Mouse (Mus musculus) embryonic facial prominence, embryonic 14.5 days (tissue): ENCODE data around the gene Ptpn13. TPM values are rescaled to one million over a fixed set of nuclear protein-coding genes. Genes with fewer than 3 reads are reported as not detected.
A peak's percentile ranks its signal among the peaks of the same experiment; 100 is the strongest.

Experiments
- ATAC-seq: fragments of 200-750 bp; cut with Nextera tagmentation; 2 replicates; pipeline ENCODE4 v1.8.0; 2017; ENCODE audit warnings: low read depth, moderate number of reproducible peaks, moderate TSS enrichment
- DNase-seq: peaks from one replicate; pipeline ENCODE4 v3.0.0-alpha.2; 2015; ENCODE audit warnings: low spot score
- H3K27ac ChIP-seq: fragments of 300-500 bp; sonication (generic); replicated peaks from 2 replicates; pipeline ENCODE4 v1.5.1; 2014; ENCODE audit warnings: low read depth, mild to moderate bottlenecking, low read length, moderate library complexity
- H3K27me3 ChIP-seq: fragments of 300-500 bp; sonication (generic); replicated peaks from 2 replicates; pipeline ENCODE4 v1.6.1; 2014; ENCODE audit warnings: low read length; ENCODE audit not compliant: control insufficient read depth, insufficient read depth
- H3K36me3 ChIP-seq: fragments of 300-500 bp; sonication (generic); 2 replicates; pipeline ENCODE4 v1.6.1; 2014; ENCODE audit warnings: low read length, mixed read lengths; ENCODE audit not compliant: control insufficient read depth, insufficient read depth
- H3K4me1 ChIP-seq: fragments of 300-500 bp; sonication (generic); 2 replicates; pipeline ENCODE4 v1.6.1; 2014; ENCODE audit warnings: antibody characterized with exemption, low read length; ENCODE audit not compliant: control insufficient read depth, insufficient read depth
- H3K4me2 ChIP-seq: fragments of 300-500 bp; sonication (generic); 2 replicates; pipeline ENCODE4 v1.6.1; 2014; ENCODE audit warnings: low read depth, mild to moderate bottlenecking, low read length, moderate library complexity, mixed read lengths
- H3K4me3 ChIP-seq: fragments of 300-500 bp; sonication (generic); 2 replicates; pipeline ENCODE4 v1.5.1; 2014; ENCODE audit warnings: low read depth, mild to moderate bottlenecking, low read length
- H3K9ac ChIP-seq: fragments of 300-500 bp; sonication (generic); 2 replicates; pipeline ENCODE4 v1.6.1; 2014; ENCODE audit warnings: low read depth, mild to moderate bottlenecking, low read length, moderate library complexity, mixed read lengths
- H3K9me3 ChIP-seq: fragments of 300-500 bp; sonication (generic); 2 replicates; pipeline ENCODE4 v1.6.1; 2016; ENCODE audit warnings: low read length; ENCODE audit not compliant: control insufficient read depth
- WGBS: fragments of 180-500 bp; shearing (Covaris S2); extraction: QIAGEN DNeasy Blood & Tissue Kit; methylation state at CpG from one replicate; pipeline ENCODE4 v1.1.7; 2014; 5-methylcytosine and 5-hydroxymethylcytosine counted together
- polyA plus RNA-seq: library from polyadenylated mRNA; unstranded; fragments of >200 nt; fragmentation: Nextera tagmentation; extraction: Ambion mirVana; gene quantifications from 2 replicates; pipeline ENCODE4 v1.2.1, GENCODE M21; 2014

The Ptpn13 gene
- polyA plus RNA-seq, 1 experiment from 2014 or later = 16.6 TPM

GRCm38 (mm10) chr5:103598264-103598663 is 173.3 kb downstream of the Ptpn13 start:
- no peak overlapping the region for H3K4me3 ChIP-seq
- 84% methylated on average over 9 of the region's 9 CpGs for WGBS
- H3K9ac ChIP-seq = no peak overlapping the region
- peaks cover 10% of the 10 kb centered on the region; the same call in 1 of the 2 replicates for H3K36me3 ChIP-seq
- ATAC-seq (no peak), DNase-seq (no peak)
- no peaks in the 10 kb centered on the region for H3K27me3 ChIP-seq
- no peak overlapping the region for H3K27ac ChIP-seq
- no peaks in the 10 kb centered on the region; the same call in 1 of the 2 replicates for H3K4me1 ChIP-seq
- no peaks in the 10 kb centered on the region for H3K9me3 ChIP-seq
- H3K4me2 ChIP-seq = no peak overlapping the region

GRCm38 (mm10) chr5:103598881-103599280 is 173.9 kb downstream of the Ptpn13 start:
- Histone ChIP-seq H3K27ac (0 out of 2 replicates have a peak overlapping the region, but pooled peaks have one; percentile 7), H3K27me3 (no peaks in the 10 kb centered on the region)
- DNase-seq = peak; percentile 61

GRCm38 (mm10) chr5:103603115-103603893 is 178.3 kb downstream of the Ptpn13 start:
- H3K9me3 ChIP-seq = no peaks in the 10 kb centered on the region
- DNase-seq = peak; percentile 25
- 53% methylated on average over 11 of the region's 11 CpGs for WGBS
- H3K4me3 ChIP-seq = no peak overlapping the region
- H3K9ac ChIP-seq = no peak overlapping the region
- no peak for ATAC-seq
- H3K36me3 ChIP-seq = peaks cover 4% of the 10 kb centered on the region; the same call in 1 of the 2 replicates
- H3K27ac ChIP-seq = no peak overlapping the region
- no peak overlapping the region for H3K4me2 ChIP-seq
- H3K4me1 ChIP-seq = no peaks in the 10 kb centered on the region; the same call in 1 of the 2 replicates
- H3K27me3 ChIP-seq = no peaks in the 10 kb centered on the region

More at GRCm38 (mm10) chr5:103598881-103599280, 173.9 kb downstream of the Ptpn13 start:
- ATAC-seq = no peak
- WGBS = 61% methylated on average over 5 of the region's 5 CpGs
- Histone ChIP-seq H3K4me2 (no peak overlapping the region), H3K4me3 (no peak overlapping the region), H3K9me3 (no peaks in the 10 kb centered on the region), H3K4me1 (no peaks in the 10 kb centered on the region; the same call in 1 of the 2 replicates), H3K36me3 (peaks cover 6% of the 10 kb centered on the region; the same call in 1 of the 2 replicates), H3K9ac (no peak overlapping the region)

- DNase-seq (no peak), ATAC-seq (no peak)
- 80% methylated on average over 7 of the region's 7 CpGs for WGBS
- Histone ChIP-seq H3K4me2 (no peak overlapping the region), H3K4me3 (no peak overlapping the region), H3K4me1 (no peaks in the 10 kb centered on the region), H3K9me3 (no peaks in the 10 kb centered on the region), H3K27me3 (no peaks in the 10 kb centered on the region), H3K27ac (no peak overlapping the region), H3K36me3 (no peaks in the 10 kb centered on the region), H3K9ac (no peak overlapping the region)
Measured at GRCm38 (mm10) chr5:103605707-103606106, 180.7 kb downstream of the Ptpn13 start.

- no peak for ATAC-seq
- Histone ChIP-seq H3K36me3 (no peaks in the 10 kb centered on the region), H3K27ac (no peak overlapping the region), H3K4me2 (no peak overlapping the region), H3K27me3 (no peaks in the 10 kb centered on the region), H3K9me3 (no peaks in the 10 kb centered on the region), H3K9ac (no peak overlapping the region), H3K4me3 (no peak overlapping the region), H3K4me1 (no peaks in the 10 kb centered on the region)
- peak; percentile 44 for DNase-seq
- WGBS = 53% methylated on average over 5 of the region's 5 CpGs
Measured at GRCm38 (mm10) chr5:103610148-103610547, 185.2 kb downstream of the Ptpn13 start.

- Histone ChIP-seq H3K9me3 (no peaks in the 10 kb centered on the region), H3K4me2 (no peak overlapping the region), H3K4me3 (no peak overlapping the region), H3K36me3 (no peaks in the 10 kb centered on the region), H3K27me3 (no peaks in the 10 kb centered on the region), H3K9ac (no peak overlapping the region), H3K27ac (no peak overlapping the region), H3K4me1 (no peaks in the 10 kb centered on the region)
- ATAC-seq (no peak), DNase-seq (no peak)
- WGBS = 84% methylated on average over 10 of the region's 10 CpGs
Measured at GRCm38 (mm10) chr5:103610856-103611472, 186.0 kb downstream of the Ptpn13 start.

GRCm38 (mm10) chr5:103612316-103612715 is 187.3 kb downstream of the Ptpn13 start:
- 80% methylated on average over 7 of the region's 7 CpGs for WGBS
- no peaks in the 10 kb centered on the region for H3K27me3 ChIP-seq
- H3K27ac ChIP-seq = no peak overlapping the region
- DNase-seq (no peak), ATAC-seq (no peak)
- H3K4me2 ChIP-seq = no peak overlapping the region
- H3K9ac ChIP-seq = no peak overlapping the region
- H3K9me3 ChIP-seq = no peaks in the 10 kb centered on the region
- H3K36me3 ChIP-seq = no peaks in the 10 kb centered on the region
- H3K4me1 ChIP-seq = no peaks in the 10 kb centered on the region
- no peak overlapping the region for H3K4me3 ChIP-seq

GRCm38 (mm10) chr5:103614356-103614755 is 189.4 kb downstream of the Ptpn13 start:
- Histone ChIP-seq H3K36me3 (no peaks in the 10 kb centered on the region), H3K9me3 (no peaks in the 10 kb centered on the region), H3K4me2 (no peak overlapping the region), H3K27me3 (no peaks in the 10 kb centered on the region), H3K27ac (no peak overlapping the region), H3K9ac (no peak overlapping the region), H3K4me3 (no peak overlapping the region), H3K4me1 (no peaks in the 10 kb centered on the region)
- 81% methylated on average over 7 of the region's 7 CpGs for WGBS
- DNase-seq (no peak), ATAC-seq (no peak)
